ENCODE assay signal across 39 mouse cellular contexts in the genomic region with DNA sequence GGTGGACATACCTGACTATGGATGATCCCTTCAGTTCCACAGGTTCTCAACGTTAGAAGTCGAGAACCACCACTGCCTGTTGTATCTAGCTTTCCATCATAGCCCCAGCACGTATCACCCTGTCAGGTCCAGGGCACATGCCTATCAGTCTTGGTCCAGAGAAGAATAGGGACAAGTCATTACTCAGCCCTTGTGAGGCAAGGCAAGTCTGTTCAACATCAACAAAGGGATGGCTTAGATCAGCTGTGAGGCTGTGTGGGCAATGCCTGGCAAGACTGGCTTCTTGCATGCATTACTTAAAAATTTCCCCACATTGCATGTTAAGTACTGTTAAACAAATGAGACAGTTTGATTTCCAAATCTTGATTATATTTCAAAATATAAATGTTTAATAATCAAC. TPM values are rescaled to one million over a fixed set of nuclear protein-coding genes. Genes with fewer than 3 reads are reported as not detected.
"Had no signal": no experiment of that assay in that cellular context is flagged by ENCODE, and none has a peak within 500 bp of the region (broad histone marks: within the 10 kb centered on the region; RNA-seq: fewer than 3 reads in every experiment).

No protein-coding gene starts in this region.

- H3K4me3 ChIP-seq: gastrocnemius, adult 2 months; heart, embryonic 10.5 days; heart, embryonic 12.5 days; hindbrain, embryonic 10.5 days; hindbrain, embryonic 12.5 days; kidney, embryonic 15.5 days; limb, embryonic 13.5 days; limb, embryonic 15.5 days; liver, embryonic 12.5 days had no signal

- DNase-seq: gastrocnemius, adult 2 months; gastrocnemius, postnatal 10 days; gastrocnemius, postnatal 25 days; heart, postnatal 10 days; heart, postnatal 4 days; kidney, adult 11 months; kidney, adult 2 months; kidney, adult 9 months; kidney, postnatal 14 days; kidney, postnatal 36 days; layer of hippocampus, adult 9-11 months; layer of hippocampus, postnatal 36 days; left cerebral cortex, postnatal 4 days had no signal

- H3K27me3 ChIP-seq: heart, embryonic 12.5 days; hindbrain, embryonic 12.5 days; kidney, embryonic 15.5 days; limb, embryonic 15.5 days; liver, embryonic 12.5 days had no signal

- H3K27ac ChIP-seq: gastrocnemius, adult 2 months; heart, embryonic 10.5 days; hindbrain, embryonic 10.5 days; hindbrain, embryonic 12.5 days; hindbrain, embryonic 14.5 days; kidney, embryonic 15.5 days; kidney, postnatal 0 days; limb, embryonic 13.5 days; limb, embryonic 15.5 days; liver, embryonic 12.5 days had no signal

- ATAC-seq: hindbrain, embryonic 16.5 days; intestine, embryonic 16.5 days; liver, embryonic 12.5 days had no signal

- H3K36me3 ChIP-seq: heart, embryonic 10.5 days; heart, embryonic 12.5 days; hindbrain, embryonic 10.5 days; hindbrain, embryonic 12.5 days; kidney, embryonic 15.5 days; limb, embryonic 13.5 days; limb, embryonic 15.5 days; liver, embryonic 12.5 days had no signal

- H3K4me1 ChIP-seq: heart, embryonic 10.5 days; heart, embryonic 12.5 days; hindbrain, embryonic 10.5 days; hindbrain, embryonic 12.5 days; kidney, embryonic 15.5 days; limb, embryonic 13.5 days; limb, embryonic 15.5 days had no signal

- H3K9ac ChIP-seq: heart, embryonic 12.5 days; hindbrain, embryonic 12.5 days; hindbrain, embryonic 14.5 days; kidney, embryonic 15.5 days; limb, embryonic 13.5 days; limb, embryonic 15.5 days; liver, embryonic 12.5 days had no signal

RNA-seq across cellular contexts. Expression of a gene that starts 1.0 kb away (rescaled TPM):
- total RNA-seq: gastrocnemius, adult 2 months; gastrocnemius, postnatal 10 days; gastrocnemius, postnatal 25 days; heart, adult 8-10 months; heart, postnatal 10 days; heart, postnatal 25 days; layer of hippocampus, adult 18-20 months; layer of hippocampus, adult 8-10 months; layer of hippocampus, postnatal 14 days; layer of hippocampus, postnatal 36 days; left cerebral cortex, adult 18-20 months; left cerebral cortex, adult 8-10 months; left cerebral cortex, postnatal 10 days; left cerebral cortex, postnatal 25 days; left cerebral cortex, postnatal 4 days had no signal
- polyA plus RNA-seq: frontal cortex, adult 2 months; heart, embryonic 10.5 days; heart, embryonic 12.5 days; heart, embryonic 14.5 days; hindbrain, embryonic 12.5 days; hindbrain, embryonic 14.5 days; hindbrain, embryonic 16.5 days; intestine, embryonic 14.5 days; intestine, embryonic 16.5 days; limb, embryonic 11.5 days; limb, embryonic 13.5 days; liver, adult 2 months had no signal
